Mouse (Mus musculus): ENCODE measurements around the gene Rab42. TPM values are rescaled to one million over a fixed set of nuclear protein-coding genes. Genes with fewer than 3 reads are reported as not detected.

Rab42 gene
- polyA plus RNA-seq, 1 experiment = not detected

DNA sequence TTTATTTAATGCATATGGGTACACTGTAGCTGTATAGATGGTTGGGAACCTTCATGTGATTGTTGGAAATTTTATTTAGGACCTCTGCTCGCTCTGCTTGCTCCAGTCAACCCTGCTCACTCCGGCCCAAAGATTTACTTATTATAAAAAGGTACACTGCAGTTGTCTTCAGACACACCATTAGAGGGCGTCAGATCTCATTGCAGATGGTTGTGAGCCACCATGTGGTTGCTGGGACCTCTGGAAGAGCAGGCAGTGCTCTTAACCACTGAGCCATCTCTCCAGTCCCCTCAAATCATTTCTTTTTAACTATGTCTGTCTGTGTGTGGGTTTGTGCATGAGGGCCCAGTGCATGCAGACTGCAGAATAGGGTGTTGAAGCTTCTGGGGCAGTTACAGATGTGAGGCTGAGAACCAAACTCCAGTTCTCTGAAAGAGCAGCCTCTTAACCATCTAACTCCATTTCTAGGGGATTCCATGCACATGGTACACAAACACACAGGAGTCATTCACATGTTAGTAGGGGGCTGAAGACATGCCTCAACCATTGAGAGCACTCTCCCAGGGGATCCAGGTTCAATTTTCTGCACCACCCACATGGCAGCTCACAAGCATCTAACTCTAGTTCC, 46.4 kb upstream of the Rab42 start:
- no peak for TF ChIP-seq EP300 (IDR thresholded peaks at IDR 0.05; ENCODE audit: insufficient read depth, low read depth, low read length)
- TF ChIP-seq CTCF (IDR thresholded peaks at IDR 0.05; ENCODE audit: low read depth, low read length) = peak; percentile 42

DNA sequence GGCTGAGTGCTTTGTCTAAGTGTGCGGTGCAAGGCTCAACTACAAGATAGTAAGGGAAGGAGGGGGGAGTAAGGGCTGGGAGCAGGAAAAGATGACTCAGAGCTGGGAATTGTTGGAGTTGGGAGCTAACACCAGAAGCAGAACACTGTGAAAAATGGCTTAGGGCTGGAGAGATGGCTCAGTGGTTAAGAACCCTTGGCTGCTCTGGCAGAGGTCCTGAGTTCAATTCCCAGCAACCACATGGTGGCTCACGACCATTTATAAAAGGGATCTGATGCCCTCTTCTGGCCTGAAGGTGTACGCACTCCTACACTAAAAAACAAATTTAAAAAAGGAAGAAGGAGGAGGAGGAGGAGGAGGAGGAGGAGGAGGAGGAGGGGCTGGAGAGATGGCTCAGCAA, 43.5 kb upstream of the Rab42 start:
- Histone ChIP-seq H3K9ac (ENCODE audit: low read depth, poor library complexity, severe bottlenecking) (no peak overlapping the region), H3K4me3 (ENCODE audit: low read depth, low read length) (no peak overlapping the region), H3K27me3 (ENCODE audit: control insufficient read depth, insufficient read depth, low read length, poor library complexity, severe bottlenecking) (no peaks in the 10 kb centered on the region), H3K36me3 (ENCODE audit: control insufficient read depth, insufficient read depth, low read length, poor library complexity, severe bottlenecking) (peaks cover 17% of the 10 kb centered on the region), H3K27ac (ENCODE audit: insufficient read depth, low read length) (no peak overlapping the region), H3K4me1 (ENCODE audit: control insufficient read depth, insufficient read depth, low read length) (peaks cover 11% of the 10 kb centered on the region), H3K9me3 (replicated peaks; ENCODE audit: control insufficient read depth, insufficient read depth, low read length, poor library complexity, severe bottlenecking) (no peaks in the 10 kb centered on the region)
- TF ChIP-seq EP300 (IDR thresholded peaks at IDR 0.05; ENCODE audit: insufficient read depth, low read depth, low read length) (no peak), POLR2A (IDR thresholded peaks at IDR 0.05; ENCODE audit: insufficient read depth, low read length) (no peak), CTCF (IDR thresholded peaks at IDR 0.05; ENCODE audit: low read depth, low read length) (peak; percentile 45)

More for the DNA sequence above, 46.4 kb upstream of the Rab42 start:
- Histone ChIP-seq H3K4me1 (ENCODE audit: control insufficient read depth, insufficient read depth, low read length) (peaks cover 5% of the 10 kb centered on the region), H3K9me3 (replicated peaks; ENCODE audit: control insufficient read depth, insufficient read depth, low read length, poor library complexity, severe bottlenecking) (no peaks in the 10 kb centered on the region), H3K9ac (ENCODE audit: low read depth, poor library complexity, severe bottlenecking) (0 out of 2 replicates have a peak overlapping the region, but pooled peaks have one; percentile 100), H3K27ac (ENCODE audit: insufficient read depth, low read length) (peak overlapping the region; percentile 53), H3K4me3 (ENCODE audit: low read depth, low read length) (no peak overlapping the region), H3K36me3 (ENCODE audit: control insufficient read depth, insufficient read depth, low read length, poor library complexity, severe bottlenecking) (peaks cover 31% of the 10 kb centered on the region), H3K27me3 (ENCODE audit: control insufficient read depth, insufficient read depth, low read length, poor library complexity, severe bottlenecking) (no peaks in the 10 kb centered on the region)

DNA sequence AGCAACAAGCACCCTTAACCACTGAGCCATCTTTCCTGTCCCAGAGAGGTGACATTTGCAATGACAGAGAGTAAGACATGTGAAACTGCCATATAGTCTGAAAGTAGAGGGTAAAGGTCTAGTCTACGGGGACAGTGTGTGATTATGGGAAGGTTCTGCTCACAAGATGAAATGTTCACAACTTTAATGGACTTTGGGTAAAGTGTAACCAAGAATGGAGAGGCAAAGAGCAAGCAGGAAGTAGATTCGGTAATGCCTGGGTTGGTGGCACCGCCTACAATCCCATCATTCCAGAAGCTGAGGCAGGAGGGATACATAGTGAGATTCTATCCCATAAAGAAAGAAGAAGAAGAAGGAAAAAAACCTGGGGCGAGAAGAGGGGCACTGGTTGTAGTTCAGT, 43.1 kb upstream of the Rab42 start:
- Histone ChIP-seq H3K4me1 (ENCODE audit: control insufficient read depth, insufficient read depth, low read length) (peaks cover 11% of the 10 kb centered on the region), H3K4me3 (ENCODE audit: low read depth, low read length) (no peak overlapping the region), H3K9me3 (replicated peaks; ENCODE audit: control insufficient read depth, insufficient read depth, low read length, poor library complexity, severe bottlenecking) (no peaks in the 10 kb centered on the region), H3K9ac (ENCODE audit: low read depth, poor library complexity, severe bottlenecking) (no peak overlapping the region), H3K36me3 (ENCODE audit: control insufficient read depth, insufficient read depth, low read length, poor library complexity, severe bottlenecking) (peaks cover 13% of the 10 kb centered on the region), H3K27me3 (ENCODE audit: control insufficient read depth, insufficient read depth, low read length, poor library complexity, severe bottlenecking) (no peaks in the 10 kb centered on the region), H3K27ac (ENCODE audit: insufficient read depth, low read length) (no peak overlapping the region)
- TF ChIP-seq POLR2A (IDR thresholded peaks at IDR 0.05; ENCODE audit: insufficient read depth, low read length) = no peak
- no peak for TF ChIP-seq EP300 (IDR thresholded peaks at IDR 0.05; ENCODE audit: insufficient read depth, low read depth, low read length)
- no peak for TF ChIP-seq CTCF (IDR thresholded peaks at IDR 0.05; ENCODE audit: low read depth, low read length)

- Histone ChIP-seq H3K9me3 (replicated peaks; ENCODE audit: control insufficient read depth, insufficient read depth, low read length, poor library complexity, severe bottlenecking) (no peaks in the 10 kb centered on the region), H3K4me3 (ENCODE audit: low read depth, low read length) (no peak overlapping the region), H3K27me3 (ENCODE audit: control insufficient read depth, insufficient read depth, low read length, poor library complexity, severe bottlenecking) (no peaks in the 10 kb centered on the region), H3K27ac (ENCODE audit: insufficient read depth, low read length) (no peak overlapping the region), H3K36me3 (ENCODE audit: control insufficient read depth, insufficient read depth, low read length, poor library complexity, severe bottlenecking) (peaks cover 8% of the 10 kb centered on the region), H3K9ac (ENCODE audit: low read depth, poor library complexity, severe bottlenecking) (no peak overlapping the region), H3K4me1 (ENCODE audit: control insufficient read depth, insufficient read depth, low read length) (peaks cover 11% of the 10 kb centered on the region)
- TF ChIP-seq CTCF (IDR thresholded peaks at IDR 0.05; ENCODE audit: low read depth, low read length) (no peak), POLR2A (IDR thresholded peaks at IDR 0.05; ENCODE audit: insufficient read depth, low read length) (no peak), EP300 (IDR thresholded peaks at IDR 0.05; ENCODE audit: insufficient read depth, low read depth, low read length) (no peak)
These were observed 42.6 kb upstream of the Rab42 start for GRCm38 (mm10) chr4:132345843-132346212.

GRCm38 (mm10) chr4:132345135-132345842, 42.1 kb upstream of the Rab42 start:
- H3K9me3 ChIP-seq (replicated peaks; ENCODE audit: control insufficient read depth, insufficient read depth, low read length, poor library complexity, severe bottlenecking) = no peaks in the 10 kb centered on the region
- peak overlapping the region; percentile 10; the same call in 1 of the 2 replicates for H3K27ac ChIP-seq (ENCODE audit: insufficient read depth, low read length)
- H3K9ac ChIP-seq (ENCODE audit: low read depth, poor library complexity, severe bottlenecking) = peak overlapping the region; percentile 92
- H3K4me1 ChIP-seq (ENCODE audit: control insufficient read depth, insufficient read depth, low read length) = peaks cover 11% of the 10 kb centered on the region
- peak overlapping the region; percentile 92 for H3K4me3 ChIP-seq (ENCODE audit: low read depth, low read length)
- peaks cover 3% of the 10 kb centered on the region for H3K36me3 ChIP-seq (ENCODE audit: control insufficient read depth, insufficient read depth, low read length, poor library complexity, severe bottlenecking)
- TF ChIP-seq CTCF (IDR thresholded peaks at IDR 0.05; ENCODE audit: low read depth, low read length) (peak; percentile 74), POLR2A (IDR thresholded peaks at IDR 0.05; ENCODE audit: insufficient read depth, low read length) (no peak)
- H3K27me3 ChIP-seq (ENCODE audit: control insufficient read depth, insufficient read depth, low read length, poor library complexity, severe bottlenecking) = no peaks in the 10 kb centered on the region
